Mouse (Mus musculus): ENCODE data around the gene Ric1.

- TF ChIP-seq CTCF (IDR thresholded peaks at IDR 0.05; ENCODE audit: control insufficient read depth, insufficient read depth, insufficient read length) (no peak), CEBPB (IDR thresholded peaks at IDR 0.05; ENCODE audit: low read depth) (no peak)
These were observed 88.8 kb downstream of the Ric1 start for GRCm38 (mm10) chr19:29610907-29611306.
